Mouse (Mus musculus) forebrain, embryonic 13.5 days (tissue): ENCODE measurements at regions not wholly inside any gene's neighbourhood (a gene's known extent, or its start where the extent isn't known, plus 50 kb on each side); places are given as distances from the start of the nearest gene placed in this dataset.
"Not testable (repeated sequence)": the region's sequence is repeated elsewhere in the genome, so short reads cannot be mapped to it uniquely, and the experiment has no call there.

Source experiments
- ATAC-seq: fragments of 200-750 bp; cut with Nextera tagmentation; 2 replicates; pipeline ENCODE4 v1.8.0; 2017
- H3K27ac ChIP-seq: fragments of 300-500 bp; sonication (generic); 2 replicates; pipeline ENCODE4 v1.5.1; 2015; ENCODE audit warnings: inconsistent platforms, mild to moderate bottlenecking, moderate library complexity
- H3K27me3 ChIP-seq: fragments of 300-500 bp; sonication (generic); 2 replicates; pipeline ENCODE4 v1.6.1; 2015; ENCODE audit warnings: mild to moderate bottlenecking, inconsistent platforms
- H3K36me3 ChIP-seq: fragments of 300-500 bp; sonication (generic); 2 replicates; pipeline ENCODE4 v1.6.1; 2015; ENCODE audit warnings: mild to moderate bottlenecking, inconsistent platforms; ENCODE audit not compliant: poor library complexity, severe bottlenecking
- H3K4me1 ChIP-seq: fragments of 300-500 bp; sonication (generic); 2 replicates; pipeline ENCODE4 v1.6.1; 2015; ENCODE audit warnings: inconsistent platforms
- H3K4me2 ChIP-seq: fragments of 300-500 bp; sonication (generic); 2 replicates; pipeline ENCODE4 v1.6.1; 2015; ENCODE audit warnings: inconsistent platforms, mild to moderate bottlenecking, moderate library complexity
- H3K4me3 ChIP-seq: fragments of 300-500 bp; sonication (generic); 2 replicates; pipeline ENCODE4 v1.5.1; 2015; ENCODE audit warnings: mild to moderate bottlenecking, inconsistent platforms
- H3K9ac ChIP-seq: fragments of 300-500 bp; sonication (generic); 2 replicates; pipeline ENCODE4 v1.6.1; 2015; ENCODE audit warnings: mild to moderate bottlenecking, inconsistent platforms
- H3K9me3 ChIP-seq: fragments of 300-500 bp; sonication (generic); replicated peaks from 2 replicates; pipeline ENCODE4 v1.6.1; 2016; ENCODE audit warnings: inconsistent platforms
- WGBS: fragments of 180-500 bp; shearing (Covaris S2); methylation state at CpG from one replicate; pipeline ENCODE4 v1.1.7; 2015; 5-methylcytosine and 5-hydroxymethylcytosine counted together

DNA sequence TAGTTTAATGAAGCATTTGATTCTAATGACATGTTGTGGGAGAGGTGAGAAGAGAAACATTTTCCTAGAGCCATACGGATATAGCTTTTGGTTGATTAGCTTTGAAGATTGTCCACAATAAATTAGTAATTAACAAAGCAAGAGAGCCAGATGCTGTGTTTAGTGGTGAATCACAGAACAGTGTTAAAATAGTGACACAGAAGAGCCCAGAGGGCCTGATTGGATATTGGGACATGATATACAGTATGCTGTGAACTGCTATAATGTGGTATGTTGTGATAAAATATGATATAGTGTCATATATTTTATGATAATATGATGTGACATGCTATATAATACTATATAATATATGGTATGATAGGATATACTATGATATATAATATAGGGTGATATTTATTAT lies 243.7 kb upstream of the Ngly1 start:
- H3K4me3 ChIP-seq: no peak overlapping the region
- H3K27ac ChIP-seq: no peak overlapping the region
- 61% methylated on average over 1 of the region's 1 CpGs for WGBS
- H3K27me3 ChIP-seq: no peaks in the 10 kb centered on the region
- H3K36me3 ChIP-seq: no peaks in the 10 kb centered on the region
- no peak overlapping the region for H3K9ac ChIP-seq
- no peak overlapping the region for H3K4me2 ChIP-seq
- H3K9me3 ChIP-seq: no peaks in the 10 kb centered on the region
- no peaks in the 10 kb centered on the region for H3K4me1 ChIP-seq
- ATAC-seq: 0 out of 2 replicates have a peak, but pooled peaks have one; percentile 36

DNA sequence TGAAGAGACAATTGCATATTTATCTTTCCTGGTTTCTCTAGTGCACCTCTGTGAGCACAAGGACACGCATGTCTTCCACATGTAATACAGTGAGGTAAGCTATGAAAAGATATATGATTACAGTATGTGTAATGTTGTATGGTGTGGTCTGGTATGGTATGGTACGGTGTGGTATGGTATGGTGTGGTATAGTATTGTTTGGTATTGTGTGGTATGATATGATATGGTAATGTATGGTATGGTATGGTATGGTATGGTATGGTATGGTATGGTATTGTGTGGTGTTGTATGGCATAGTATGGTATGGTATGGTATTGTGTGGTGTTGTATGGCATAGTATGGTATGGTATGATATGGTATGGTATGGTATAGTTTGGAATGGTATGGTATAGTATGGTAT lies 242.1 kb upstream of the Ngly1 start:
- Histone ChIP-seq H3K27ac (no peak overlapping the region), H3K9ac (no peak overlapping the region), H3K4me2 (no peak overlapping the region), H3K27me3 (no peaks in the 10 kb centered on the region), H3K4me3 (no peak overlapping the region), H3K9me3 (no peaks in the 10 kb centered on the region), H3K36me3 (no peaks in the 10 kb centered on the region), H3K4me1 (no peaks in the 10 kb centered on the region)
- no peak for ATAC-seq
- WGBS: 94% methylated on average over 2 of the region's 2 CpGs

DNA sequence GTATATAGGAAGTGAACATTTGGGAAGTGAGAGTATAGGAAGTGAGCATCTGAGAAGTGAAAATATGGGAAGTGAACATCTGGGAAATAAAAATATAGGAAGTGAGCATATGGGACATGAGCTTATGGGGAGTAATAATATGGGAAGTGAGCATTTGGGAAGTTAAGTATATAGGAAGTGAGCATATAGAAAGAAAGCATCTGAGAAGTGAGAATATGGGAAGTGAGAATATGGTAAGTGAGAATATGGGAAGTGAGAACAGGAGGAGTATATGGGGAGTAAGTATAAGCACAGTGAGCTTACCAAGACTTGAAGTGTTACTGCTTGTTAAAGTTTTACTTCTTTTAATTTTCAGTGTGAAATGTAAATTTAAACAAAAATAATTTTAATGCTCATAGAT lies 239.3 kb upstream of the Ngly1 start:
- Histone ChIP-seq H3K9me3 (no peaks in the 10 kb centered on the region), H3K9ac (no peak overlapping the region), H3K27me3 (no peaks in the 10 kb centered on the region), H3K4me2 (no peak overlapping the region), H3K4me3 (no peak overlapping the region), H3K36me3 (no peaks in the 10 kb centered on the region), H3K4me1 (no peaks in the 10 kb centered on the region), H3K27ac (no peak overlapping the region)
- ATAC-seq: no peak

DNA sequence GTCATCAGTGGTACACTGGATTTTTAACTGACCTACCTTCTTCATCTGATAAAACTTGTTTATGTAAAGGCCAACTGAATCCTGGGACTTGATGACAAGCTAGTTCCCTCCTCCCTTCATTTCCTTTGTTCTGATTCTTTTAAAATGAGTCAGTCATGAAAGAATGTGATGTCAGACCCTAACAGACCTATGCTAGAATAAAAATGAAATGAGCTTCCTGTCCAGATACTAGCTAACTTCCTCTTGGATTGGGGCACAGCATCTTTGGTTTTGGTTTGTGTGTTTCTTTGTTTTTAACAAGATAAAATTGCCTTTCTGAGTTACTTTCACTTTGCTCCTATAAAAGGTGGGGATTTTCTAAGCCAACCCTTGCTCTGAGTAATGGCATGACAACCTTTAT lies 225.2 kb upstream of the Ngly1 start:
- Histone ChIP-seq H3K4me1 (no peaks in the 10 kb centered on the region), H3K9ac (no peak overlapping the region), H3K27me3 (no peaks in the 10 kb centered on the region), H3K4me3 (no peak overlapping the region), H3K9me3 (no peaks in the 10 kb centered on the region), H3K27ac (no peak overlapping the region), H3K36me3 (no peaks in the 10 kb centered on the region), H3K4me2 (no peak overlapping the region)
- ATAC-seq: no peak

DNA sequence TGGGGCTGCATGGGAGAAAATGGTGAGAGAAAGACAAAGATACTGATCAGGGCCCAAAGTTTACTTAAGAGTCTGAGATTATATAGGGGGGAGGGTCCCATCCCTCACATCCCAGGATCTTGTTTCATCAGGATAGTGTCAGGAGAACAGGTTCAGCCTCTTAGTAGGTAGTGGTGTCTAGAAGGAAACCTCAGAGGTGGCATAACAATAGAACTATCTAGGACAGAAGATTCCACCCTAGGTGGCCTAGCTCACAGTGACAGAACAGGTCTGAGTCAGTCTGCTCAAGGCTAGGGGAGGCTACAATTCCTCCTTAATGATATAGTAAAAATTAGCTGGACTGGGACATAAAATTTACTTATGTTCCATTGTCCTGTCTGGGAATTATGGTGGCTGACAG lies 211.3 kb upstream of the Ngly1 start:
- no peaks in the 10 kb centered on the region for H3K36me3 ChIP-seq
- H3K4me1 ChIP-seq: no peaks in the 10 kb centered on the region
- no peaks in the 10 kb centered on the region for H3K9me3 ChIP-seq
- H3K4me2 ChIP-seq: no peak overlapping the region
- no peak overlapping the region for H3K9ac ChIP-seq
- no peak for ATAC-seq
- no peak overlapping the region for H3K4me3 ChIP-seq
- no peak overlapping the region for H3K27ac ChIP-seq
- H3K27me3 ChIP-seq: no peaks in the 10 kb centered on the region

DNA sequence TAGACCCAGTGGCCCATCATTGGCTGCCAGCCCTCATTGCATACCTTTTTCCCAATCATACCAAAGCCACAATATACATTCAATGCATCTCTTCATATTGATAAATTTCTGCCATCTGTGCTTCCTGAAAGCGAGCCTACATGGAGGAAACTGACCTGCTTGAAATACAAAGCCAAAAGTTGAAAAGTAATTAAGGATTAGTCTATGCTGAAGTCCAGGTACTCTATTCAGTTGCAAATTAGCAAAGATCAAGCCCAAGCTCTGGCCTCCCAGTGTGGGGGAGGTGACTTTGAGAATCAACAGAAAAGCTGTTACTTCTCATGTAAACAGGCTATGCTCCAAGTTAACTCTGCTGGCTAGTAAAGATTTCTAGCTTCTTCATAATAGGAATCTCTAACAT lies 210.7 kb upstream of the Ngly1 start:
- Histone ChIP-seq H3K9me3 (no peaks in the 10 kb centered on the region), H3K36me3 (no peaks in the 10 kb centered on the region), H3K27me3 (no peaks in the 10 kb centered on the region), H3K9ac (no peak overlapping the region), H3K4me3 (no peak overlapping the region), H3K27ac (no peak overlapping the region), H3K4me1 (no peaks in the 10 kb centered on the region), H3K4me2 (no peak overlapping the region)
- no peak for ATAC-seq
- WGBS: 41% methylated on average over 1 of the region's 1 CpGs

DNA sequence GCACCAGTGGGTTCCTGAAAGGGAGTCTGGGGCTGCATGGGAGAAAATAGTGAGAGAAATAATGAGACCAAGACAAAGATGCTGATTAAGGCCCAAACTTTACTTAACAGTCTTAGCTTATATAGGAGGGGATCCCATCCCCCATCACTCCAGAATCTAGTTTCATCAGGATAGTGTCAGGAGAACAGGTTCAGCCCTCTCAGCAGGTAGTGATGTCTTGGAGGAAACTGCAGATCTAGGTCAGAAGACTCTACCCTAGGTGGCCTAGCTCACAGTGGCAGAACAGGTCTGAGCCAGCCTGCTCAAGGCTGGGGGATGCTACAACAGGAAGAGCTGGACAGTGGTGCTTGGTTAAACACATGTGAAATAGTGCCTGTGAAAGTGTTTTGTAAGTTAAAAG lies 204.6 kb upstream of the Ngly1 start:
- no peak for ATAC-seq
- H3K4me3 ChIP-seq: no peak overlapping the region
- no peak overlapping the region for H3K27ac ChIP-seq
- H3K36me3 ChIP-seq: no peaks in the 10 kb centered on the region
- H3K4me1 ChIP-seq: no peaks in the 10 kb centered on the region
- H3K27me3 ChIP-seq: no peaks in the 10 kb centered on the region
- no peak overlapping the region for H3K9ac ChIP-seq
- H3K9me3 ChIP-seq: no peaks in the 10 kb centered on the region
- no peak overlapping the region for H3K4me2 ChIP-seq

DNA sequence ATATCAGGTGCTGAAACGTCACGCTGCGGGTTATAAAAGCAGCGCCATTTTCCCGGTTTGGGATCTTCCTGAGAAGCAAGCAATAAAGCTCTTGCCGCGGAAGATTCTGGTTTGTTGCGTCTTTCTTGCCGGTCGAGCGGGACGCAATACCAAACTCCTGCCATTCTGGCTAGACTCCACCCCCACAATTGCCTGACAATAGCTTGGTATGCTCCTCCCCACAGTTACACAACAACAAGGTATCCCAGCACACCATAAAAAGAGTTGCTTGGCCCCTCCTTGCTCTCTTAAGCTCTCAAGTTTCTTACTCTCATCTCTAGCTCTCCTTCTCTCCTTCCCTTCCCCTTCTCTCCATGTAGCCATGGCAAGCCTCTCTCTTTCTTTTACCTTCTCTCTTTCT lies 176.5 kb upstream of the Ngly1 start:
- 98% methylated on average over 7 of the region's 12 CpGs for WGBS
- not testable (repeated sequence) for H3K4me2 ChIP-seq, H3K4me1 ChIP-seq, H3K27ac ChIP-seq, H3K9me3 ChIP-seq, H3K36me3 ChIP-seq, H3K27me3 ChIP-seq, ATAC-seq, H3K4me3 ChIP-seq, H3K9ac ChIP-seq

DNA sequence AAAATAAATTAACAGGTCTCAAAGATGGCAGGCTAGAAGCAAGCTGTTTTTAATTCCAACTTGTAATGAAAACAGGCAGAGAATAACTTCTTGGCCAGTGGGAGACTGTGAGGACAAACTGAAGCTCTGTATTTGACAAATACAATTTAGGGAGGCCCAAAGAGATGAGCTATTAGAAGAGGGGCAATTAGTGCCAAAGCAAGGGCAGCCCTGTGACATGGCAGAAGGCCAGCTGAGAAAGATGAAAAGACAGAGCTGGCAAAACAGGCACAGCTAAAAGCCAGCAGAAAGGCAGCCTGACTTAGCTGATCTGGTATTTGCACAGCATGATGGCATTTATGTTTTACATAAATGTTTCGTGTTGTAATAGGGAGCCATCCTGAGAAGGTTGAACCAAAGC lies 175.0 kb upstream of the Ngly1 start:
- H3K36me3 ChIP-seq: no peaks in the 10 kb centered on the region
- H3K27me3 ChIP-seq: no peaks in the 10 kb centered on the region
- no peak overlapping the region for H3K9ac ChIP-seq
- no peaks in the 10 kb centered on the region for H3K4me1 ChIP-seq
- no peak overlapping the region for H3K4me3 ChIP-seq
- peak; percentile 57; the same call in 1 of the 2 replicates for ATAC-seq
- 47% methylated on average over 1 of the region's 1 CpGs for WGBS
- H3K27ac ChIP-seq: no peak overlapping the region
- no peak overlapping the region for H3K4me2 ChIP-seq
- H3K9me3 ChIP-seq: no peaks in the 10 kb centered on the region

DNA sequence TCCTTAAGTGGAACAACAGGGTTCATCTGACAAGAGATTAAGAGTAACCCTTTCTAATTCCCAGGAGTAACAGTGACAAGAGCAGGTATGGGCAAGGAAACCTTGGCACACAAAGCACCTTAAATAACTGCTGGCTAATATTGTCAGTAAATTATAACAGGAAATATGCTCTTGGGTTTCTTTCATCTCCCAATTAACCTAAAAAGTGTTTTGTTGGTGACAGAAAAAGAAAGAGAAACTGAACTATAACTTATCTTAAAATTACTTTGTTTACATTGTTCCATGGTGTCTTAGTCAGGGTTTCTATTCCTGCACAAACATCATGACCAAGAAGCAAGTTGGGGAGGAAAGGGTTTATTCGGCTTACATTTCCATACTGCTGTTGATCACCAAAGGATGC lies 170.0 kb upstream of the Ngly1 start:
- Histone ChIP-seq H3K9ac (no peak overlapping the region), H3K4me2 (no peak overlapping the region), H3K4me3 (no peak overlapping the region), H3K27ac (no peak overlapping the region), H3K4me1 (no peaks in the 10 kb centered on the region), H3K27me3 (no peaks in the 10 kb centered on the region), H3K36me3 (no peaks in the 10 kb centered on the region), H3K9me3 (no peaks in the 10 kb centered on the region)
- no peak for ATAC-seq
- WGBS: 100% methylated on average over 1 of the region's 1 CpGs

DNA sequence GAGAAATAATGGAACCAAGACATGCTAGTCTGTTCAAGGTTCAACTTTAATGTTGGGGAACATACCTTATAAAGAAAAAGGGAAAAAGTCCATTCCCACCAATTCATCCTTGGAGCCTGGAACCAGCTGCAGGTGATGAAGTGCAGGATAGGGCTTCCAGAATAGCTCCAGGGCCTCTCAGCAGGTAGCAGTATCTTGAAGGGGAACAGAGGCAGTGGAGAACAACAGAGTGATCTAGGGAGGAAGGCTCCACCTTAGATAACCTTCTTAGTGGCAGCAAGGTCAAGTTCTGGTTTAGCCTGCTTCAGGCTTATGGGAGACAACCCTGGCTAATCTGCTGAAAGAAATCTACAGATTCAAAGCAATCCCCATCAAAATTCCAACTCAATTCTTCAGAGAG lies 161.8 kb upstream of the Ngly1 start:
- H3K36me3 ChIP-seq, ATAC-seq, H3K4me1 ChIP-seq, H3K4me3 ChIP-seq, H3K9ac ChIP-seq, H3K4me2 ChIP-seq, H3K9me3 ChIP-seq, H3K27me3 ChIP-seq, H3K27ac ChIP-seq: not testable (repeated sequence)

DNA sequence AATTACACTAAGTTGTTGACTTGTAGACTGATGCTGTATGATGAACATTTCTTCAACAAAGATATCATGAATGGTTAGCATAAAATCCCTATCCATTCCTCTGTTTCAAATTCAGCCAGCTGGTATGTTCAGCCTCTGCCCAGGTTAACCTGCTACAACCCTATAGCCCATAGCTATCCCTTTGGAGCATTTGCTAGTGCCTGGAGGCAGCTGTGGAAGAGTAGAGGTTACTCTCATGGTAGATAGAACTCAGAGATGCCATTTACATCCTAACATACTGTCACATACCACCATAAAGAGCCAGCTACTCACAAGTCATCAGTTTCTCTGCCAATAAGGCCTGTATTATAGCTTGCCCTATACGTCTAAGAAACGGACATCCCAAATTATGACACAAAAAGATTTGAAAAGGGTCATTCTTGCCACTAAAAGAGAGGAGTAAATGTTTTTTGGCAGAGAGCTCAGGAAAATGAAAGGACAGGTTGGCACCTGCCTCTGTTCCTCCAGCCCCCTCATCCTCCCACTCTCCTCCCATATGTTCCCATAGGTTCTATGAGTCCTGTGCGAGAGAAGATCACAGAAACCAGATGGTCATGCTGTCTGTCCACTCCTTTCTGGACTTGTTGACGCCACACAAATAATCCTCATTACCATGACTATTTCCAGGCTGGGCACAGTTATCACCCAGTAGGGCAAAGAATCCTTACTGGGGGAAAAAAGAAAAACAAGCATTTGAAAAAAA lies 156.5 kb upstream of the Ngly1 start:
- H3K4me1 ChIP-seq: no peaks in the 10 kb centered on the region
- H3K36me3 ChIP-seq: no peaks in the 10 kb centered on the region
- no peaks in the 10 kb centered on the region for H3K9me3 ChIP-seq
- no peaks in the 10 kb centered on the region for H3K27me3 ChIP-seq
- H3K4me3 ChIP-seq: no peak overlapping the region
- 83% methylated on average over 4 of the region's 4 CpGs for WGBS
- no peak for ATAC-seq
- no peak overlapping the region for H3K9ac ChIP-seq
- H3K27ac ChIP-seq: no peak overlapping the region
- H3K4me2 ChIP-seq: no peak overlapping the region

DNA sequence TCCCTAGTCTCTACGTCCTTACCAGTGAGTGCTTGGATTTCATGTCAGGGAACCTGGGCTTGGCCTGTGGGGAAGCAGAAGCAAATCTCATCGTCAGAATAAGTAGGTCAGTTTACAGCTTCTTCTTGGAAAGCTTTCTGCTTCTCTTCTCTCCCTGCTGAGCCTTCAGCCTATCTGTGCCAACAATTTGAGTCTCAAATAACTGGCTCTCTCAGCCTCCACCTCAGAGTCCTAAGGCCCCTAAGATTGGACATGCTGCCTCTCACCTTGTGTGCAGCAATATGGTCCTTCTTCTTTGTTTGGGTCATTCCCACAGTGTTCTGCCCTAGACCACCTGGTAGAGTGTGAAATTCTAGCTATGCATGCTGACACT lies 156.0 kb upstream of the Ngly1 start:
- H3K9ac ChIP-seq: no peak overlapping the region
- no peak for ATAC-seq
- H3K4me2 ChIP-seq: no peak overlapping the region
- H3K27me3 ChIP-seq: no peaks in the 10 kb centered on the region
- no peak overlapping the region for H3K4me3 ChIP-seq
- no peak overlapping the region for H3K27ac ChIP-seq
- H3K9me3 ChIP-seq: no peaks in the 10 kb centered on the region
- H3K36me3 ChIP-seq: no peaks in the 10 kb centered on the region
- WGBS: 75% methylated on average over 2 of the region's 2 CpGs
- H3K4me1 ChIP-seq: no peaks in the 10 kb centered on the region
